Mouse (Mus musculus) stomach, embryonic 15.5 days (tissue): ENCODE data around the gene Hoxd13. TPM values are rescaled to one million over a fixed set of nuclear protein-coding genes. Genes with fewer than 3 reads are reported as not detected.
A peak's percentile ranks its signal among the peaks of the same experiment; 100 is the strongest.

Experiments used
- ATAC-seq: fragments of 200-750 bp; cut with Nextera tagmentation; 2 replicates; pipeline ENCODE4 v1.8.0; 2017; ENCODE audit warnings: low read depth, moderate number of reproducible peaks, moderate TSS enrichment; ENCODE audit not compliant: insufficient read depth, low FRiP score
- H3K27ac ChIP-seq: fragments of 300-500 bp; sonication (generic); 2 replicates; pipeline ENCODE4 v1.5.1; 2015; ENCODE audit warnings: mild to moderate bottlenecking, inconsistent platforms
- H3K27me3 ChIP-seq: fragments of 300-500 bp; sonication (generic); replicated peaks from 2 replicates; pipeline ENCODE4 v1.6.1; 2015; ENCODE audit warnings: inconsistent platforms
- H3K36me3 ChIP-seq: fragments of 300-500 bp; sonication (generic); 2 replicates; pipeline ENCODE4 v1.6.1; 2015; ENCODE audit warnings: inconsistent platforms
- H3K4me1 ChIP-seq: fragments of 300-500 bp; sonication (generic); 2 replicates; pipeline ENCODE4 v1.6.1; 2015; ENCODE audit warnings: inconsistent platforms
- H3K4me2 ChIP-seq: fragments of 300-500 bp; sonication (generic); 2 replicates; pipeline ENCODE4 v1.6.1; 2015; ENCODE audit warnings: mild to moderate bottlenecking, inconsistent platforms
- H3K4me3 ChIP-seq: fragments of 300-500 bp; sonication (generic); replicated peaks from 2 replicates; pipeline ENCODE4 v1.5.1; 2015; ENCODE audit warnings: inconsistent platforms
- H3K9ac ChIP-seq: fragments of 300-500 bp; sonication (generic); 2 replicates; pipeline ENCODE4 v1.6.1; 2015; ENCODE audit warnings: inconsistent platforms
- H3K9me3 ChIP-seq: fragments of 300-500 bp; sonication (generic); 2 replicates; pipeline ENCODE4 v1.6.1; 2016; ENCODE audit warnings: inconsistent platforms
- WGBS: fragments of 180-500 bp; shearing (Covaris S2); methylation state at CpG from one replicate; pipeline ENCODE4 v1.1.7; 2015; 5-methylcytosine and 5-hydroxymethylcytosine counted together
- polyA plus RNA-seq: library from polyadenylated mRNA; unstranded; fragments of >200 nt; fragmentation: Nextera tagmentation; extraction: Ambion mirVana; gene quantifications from 2 replicates; pipeline ENCODE4 v1.2.1, GENCODE M21; 2015

Gene Hoxd13
- polyA plus RNA-seq, 1 experiment from 2014 or later = not detected

DNA sequence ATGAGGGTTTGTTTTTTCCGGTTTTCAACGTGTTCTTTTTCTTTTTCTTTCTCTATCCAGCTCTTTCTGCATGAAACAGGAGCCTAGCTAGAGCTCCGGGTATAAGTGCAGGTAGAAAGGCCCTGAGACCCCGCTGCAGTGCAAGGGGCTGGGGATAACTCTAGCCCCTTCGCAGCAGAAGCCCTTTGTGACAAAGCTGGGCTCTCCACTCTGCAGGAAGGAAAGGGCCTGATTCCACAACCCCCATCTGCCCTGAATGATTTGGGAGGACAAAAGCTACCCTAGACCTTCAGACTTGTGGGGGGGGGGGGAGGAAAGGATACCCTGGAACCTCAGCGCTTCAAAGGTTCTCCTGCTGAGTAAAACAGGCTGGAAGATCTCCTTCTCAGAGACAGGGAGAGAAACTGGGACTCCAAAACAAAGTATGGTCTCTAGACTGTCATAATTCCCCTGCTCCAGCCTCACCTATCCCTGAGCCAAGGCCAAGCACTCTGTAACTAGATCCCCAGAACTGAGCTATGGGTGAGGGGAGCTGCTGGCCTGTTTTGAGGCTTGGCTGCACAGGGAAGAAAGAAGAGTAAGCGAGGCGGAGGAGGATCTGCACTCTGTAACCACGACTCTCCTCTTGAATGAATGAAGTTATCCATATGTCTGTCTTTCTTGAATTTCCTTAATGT, 8.4 kb downstream of the Hoxd13 start:
- Histone ChIP-seq H3K4me2 (no peak overlapping the region), H3K9me3 (no peaks in the 10 kb centered on the region), H3K27ac (no peak overlapping the region), H3K36me3 (no peaks in the 10 kb centered on the region), H3K27me3 (peaks cover 99% of the 10 kb centered on the region), H3K4me1 (peaks cover 6% of the 10 kb centered on the region; the same call in 1 of the 2 replicates), H3K4me3 (no peak overlapping the region), H3K9ac (no peak overlapping the region)
- 4% methylated on average over 9 of the region's 9 CpGs for WGBS
- ATAC-seq = no peak

DNA sequence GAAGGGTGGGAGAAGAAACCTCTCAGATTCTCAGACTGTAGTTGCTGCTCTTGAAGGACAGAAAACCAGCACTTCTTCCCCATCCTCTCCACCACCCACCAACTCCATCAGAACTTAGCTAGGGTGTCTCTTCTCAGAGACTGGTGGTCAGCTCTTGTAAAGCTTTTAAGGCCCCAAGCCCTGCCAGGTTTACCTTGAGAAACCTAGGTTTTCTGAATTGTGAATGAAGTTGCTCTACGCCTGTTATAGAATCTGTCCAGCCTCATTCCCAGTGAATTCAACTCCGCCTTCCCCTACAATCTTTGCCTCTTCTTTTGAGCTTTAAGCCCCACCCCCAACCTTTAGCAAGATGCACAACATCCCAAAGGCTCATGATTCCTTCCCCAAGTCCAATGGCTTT, 9.0 kb downstream of the Hoxd13 start:
- ATAC-seq = no peak
- H3K4me2 ChIP-seq = no peak overlapping the region

DNA sequence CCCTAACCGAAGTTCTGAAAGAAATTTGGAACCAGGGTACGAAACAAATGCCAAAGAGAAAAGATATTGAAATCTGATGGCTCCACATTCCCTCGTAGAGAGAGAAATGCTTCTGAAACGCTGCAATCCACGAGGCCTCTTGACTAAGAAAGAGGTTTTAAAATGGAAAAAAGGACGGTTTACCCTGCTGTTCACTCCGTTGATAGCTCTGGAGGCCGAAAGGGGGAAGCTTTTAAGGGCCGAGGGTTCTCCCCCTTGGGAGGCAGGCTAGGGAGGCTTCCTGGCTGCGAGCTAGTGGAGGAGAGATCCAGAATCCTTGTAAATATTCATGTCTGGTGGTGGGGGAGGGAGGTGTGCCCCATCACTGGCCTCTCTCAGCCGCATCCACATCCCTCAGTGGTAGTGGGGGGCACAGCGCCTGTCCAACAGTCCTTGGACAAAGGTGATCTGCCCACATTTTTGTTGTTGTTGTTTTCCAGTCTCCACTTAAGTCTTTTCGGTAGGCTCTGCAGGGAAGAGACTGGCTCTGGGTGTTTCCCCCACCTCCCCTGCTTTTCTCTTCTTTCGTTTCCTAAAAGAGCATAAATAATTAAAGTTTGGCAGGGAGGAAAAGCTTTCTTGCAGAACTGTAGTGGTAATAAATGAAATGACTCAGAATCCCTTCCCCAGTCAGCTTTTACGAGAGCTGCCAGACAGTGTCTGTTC, 10.9 kb downstream of the Hoxd13 start, which contains the start of gene Hoxd11:
Hoxd11 (plus strand) TSS at position 667 of the 705 bp plus-strand sequence.
- Histone ChIP-seq H3K27ac (no peak within 1 kb of the TSS), H3K27me3 (peaks cover 100% of the 10 kb centered on the region), H3K4me2 (no peak within 1 kb of the TSS), H3K9me3 (no peaks in the 10 kb centered on the region), H3K9ac (no peak within 1 kb of the TSS), H3K36me3 (no peaks in the 10 kb centered on the region), H3K4me1 (peaks cover 17% of the 10 kb centered on the region), H3K4me3 (no peak within 1 kb of the TSS)
- no peak for ATAC-seq
- whole genome bisulfite sequencing = 4% methylated on average over 15 of the region's 15 CpGs

More for the DNA sequence above, 9.0 kb downstream of the Hoxd13 start:
- WGBS = 18% methylated on average over 2 of the region's 2 CpGs
- no peak overlapping the region for H3K27ac ChIP-seq
- no peak overlapping the region for H3K9ac ChIP-seq
- peaks cover 12% of the 10 kb centered on the region for H3K4me1 ChIP-seq
- no peaks in the 10 kb centered on the region for H3K9me3 ChIP-seq
- no peak overlapping the region for H3K4me3 ChIP-seq
- H3K27me3 ChIP-seq = peaks cover 99% of the 10 kb centered on the region
- no peaks in the 10 kb centered on the region for H3K36me3 ChIP-seq

DNA sequence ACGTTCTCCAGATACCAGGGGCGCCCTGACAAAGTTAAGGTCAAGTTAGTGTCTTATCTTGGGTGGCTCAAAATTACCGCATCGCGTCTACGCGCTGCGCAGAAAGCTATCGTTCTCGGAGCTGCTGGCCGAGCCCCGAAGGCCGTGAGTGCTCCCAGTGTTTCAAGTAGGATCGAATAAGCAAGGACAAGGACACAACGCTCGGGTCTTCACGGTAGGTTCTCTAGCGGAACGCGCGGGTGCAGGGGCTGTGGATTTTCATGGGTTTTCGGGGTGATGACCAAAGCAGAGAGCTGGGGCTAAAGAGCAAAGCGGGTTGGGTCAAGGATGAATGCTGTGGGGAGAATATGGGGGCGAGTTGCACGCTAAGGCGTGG, 11.5 kb downstream of the Hoxd13 start:
- no peak overlapping the region for H3K4me2 ChIP-seq
- H3K27me3 ChIP-seq = peaks cover 100% of the 10 kb centered on the region
- WGBS = under 1% methylated on average over 26 of the region's 26 CpGs
- H3K27ac ChIP-seq = no peak overlapping the region
- no peaks in the 10 kb centered on the region for H3K9me3 ChIP-seq
- no peak for ATAC-seq
- H3K4me1 ChIP-seq = peaks cover 17% of the 10 kb centered on the region
- no peak overlapping the region for H3K9ac ChIP-seq
- no peak overlapping the region for H3K4me3 ChIP-seq
- no peaks in the 10 kb centered on the region for H3K36me3 ChIP-seq

DNA sequence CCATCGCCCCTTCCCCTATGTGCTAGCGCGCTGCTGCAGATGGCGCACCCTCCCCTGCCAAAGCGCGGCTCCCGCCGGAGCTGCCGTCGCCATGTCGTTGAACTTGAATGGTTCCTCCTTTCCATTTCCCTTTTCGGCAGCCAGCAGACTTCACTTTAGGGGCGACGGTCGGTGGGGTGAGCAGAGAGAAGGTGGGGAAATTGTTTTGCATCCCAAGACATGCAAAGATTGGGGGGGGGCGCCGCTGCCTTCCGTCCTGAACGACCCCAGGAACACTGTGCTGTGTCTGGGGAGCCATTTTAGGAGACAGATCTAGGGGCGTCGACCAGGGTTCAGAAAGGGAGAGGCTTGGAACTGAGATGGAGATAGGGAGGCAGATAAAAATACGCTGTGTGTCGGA, 11.9 kb downstream of the Hoxd13 start:
- no peaks in the 10 kb centered on the region for H3K36me3 ChIP-seq
- WGBS = under 1% methylated on average over 23 of the region's 23 CpGs
- H3K27me3 ChIP-seq = peaks cover 100% of the 10 kb centered on the region
- H3K4me3 ChIP-seq = no peak overlapping the region
- ATAC-seq = no peak
- H3K9ac ChIP-seq = no peak overlapping the region
- H3K9me3 ChIP-seq = no peaks in the 10 kb centered on the region
- H3K4me1 ChIP-seq = peaks cover 17% of the 10 kb centered on the region
- no peak overlapping the region for H3K27ac ChIP-seq
- no peak overlapping the region for H3K4me2 ChIP-seq

DNA sequence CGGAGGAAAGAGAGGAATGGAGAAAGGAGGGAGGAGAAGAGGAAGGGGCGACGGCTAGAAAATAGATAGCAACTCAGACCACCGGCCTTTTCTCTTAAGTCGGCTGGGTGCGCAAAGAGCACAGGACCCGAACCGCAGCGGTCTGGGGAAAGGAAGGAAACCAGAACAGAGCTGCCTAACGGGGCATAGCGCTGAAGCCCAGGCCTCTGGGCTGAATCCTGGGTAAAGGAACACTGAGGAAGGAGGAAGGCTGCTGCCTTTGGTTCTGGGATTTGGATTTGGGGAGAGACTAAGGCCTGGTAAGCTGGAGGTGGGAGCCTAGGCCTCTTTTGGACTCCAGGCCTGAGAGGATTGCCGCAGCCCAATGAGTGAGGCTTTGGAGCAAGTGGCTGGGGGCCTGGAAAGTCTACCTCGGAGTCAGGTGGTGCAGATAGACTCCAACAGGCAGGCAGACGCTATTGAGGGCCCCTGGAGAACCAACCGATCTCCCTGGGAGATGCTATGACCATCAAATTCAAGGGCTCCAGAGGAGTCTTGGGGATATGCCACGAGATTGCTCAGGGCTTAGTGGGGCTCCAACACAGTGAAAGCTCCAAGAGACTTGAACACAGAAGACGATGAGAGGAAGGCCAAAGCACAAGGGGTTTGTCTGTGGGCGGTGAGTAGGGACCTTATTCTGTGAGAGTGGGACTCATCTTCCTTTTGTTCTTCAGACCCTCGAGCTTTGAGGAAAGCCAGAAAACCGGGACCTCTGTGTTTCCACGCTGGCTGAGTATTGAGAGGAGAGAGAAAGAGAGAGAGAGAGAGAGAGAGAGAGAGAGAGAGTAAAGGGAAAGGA, 12.7 kb downstream of the Hoxd13 start:
- Histone ChIP-seq H3K4me2 (no peak overlapping the region), H3K9ac (no peak overlapping the region), H3K27me3 (peaks cover 98% of the 10 kb centered on the region), H3K4me1 (peaks cover 17% of the 10 kb centered on the region), H3K27ac (no peak overlapping the region), H3K9me3 (no peaks in the 10 kb centered on the region), H3K36me3 (no peaks in the 10 kb centered on the region), H3K4me3 (no peak overlapping the region)
- no peak for ATAC-seq
- 3% methylated on average over 21 of the region's 21 CpGs for WGBS

DNA sequence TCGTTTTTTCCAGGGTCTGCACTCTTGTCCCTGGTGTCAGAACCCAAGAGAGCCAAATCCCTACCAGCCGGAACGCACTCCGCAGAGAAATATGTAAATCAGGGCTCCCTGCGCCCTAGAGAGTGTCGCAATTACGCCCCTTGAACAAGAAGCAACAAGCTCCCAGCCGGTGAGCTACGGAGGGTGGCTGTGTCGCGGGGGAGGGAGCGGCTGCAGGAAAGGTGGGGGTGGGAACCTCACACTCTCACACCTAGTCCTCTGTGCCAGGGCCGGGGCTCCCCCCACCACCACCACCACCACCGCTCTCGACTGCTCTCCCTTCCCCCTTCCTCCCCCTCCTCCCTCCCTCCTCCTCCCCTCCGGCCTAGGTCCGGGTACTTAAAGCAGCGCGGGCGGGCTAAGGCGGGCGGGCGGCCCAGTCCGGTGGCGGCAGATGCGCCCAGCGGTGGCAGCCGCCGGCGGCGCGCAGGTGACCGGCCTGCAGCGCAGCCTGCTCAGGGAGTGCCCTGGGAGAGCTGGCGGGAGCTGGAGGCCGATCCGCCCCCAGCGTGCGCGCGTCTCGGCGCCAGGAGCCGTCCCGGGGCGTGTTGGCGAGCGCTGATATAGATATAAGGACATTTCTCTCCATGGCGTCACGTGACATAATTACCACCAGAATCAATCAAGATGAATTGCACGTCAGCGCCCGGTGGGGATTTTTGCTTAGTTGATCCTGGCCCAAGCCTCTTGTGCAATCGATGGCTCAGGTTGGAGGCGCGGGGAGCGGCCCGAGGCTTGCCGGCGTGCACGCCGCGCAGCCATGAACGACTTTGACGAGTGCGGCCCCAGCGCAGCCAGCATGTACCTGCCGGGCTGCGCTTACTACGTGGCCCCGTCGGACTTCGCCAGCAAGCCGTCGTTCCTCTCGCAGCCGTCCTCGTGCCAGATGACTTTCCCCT, 13.8 kb downstream of the Hoxd13 start:
- no peak overlapping the region for H3K9ac ChIP-seq
- no peak for ATAC-seq

DNA sequence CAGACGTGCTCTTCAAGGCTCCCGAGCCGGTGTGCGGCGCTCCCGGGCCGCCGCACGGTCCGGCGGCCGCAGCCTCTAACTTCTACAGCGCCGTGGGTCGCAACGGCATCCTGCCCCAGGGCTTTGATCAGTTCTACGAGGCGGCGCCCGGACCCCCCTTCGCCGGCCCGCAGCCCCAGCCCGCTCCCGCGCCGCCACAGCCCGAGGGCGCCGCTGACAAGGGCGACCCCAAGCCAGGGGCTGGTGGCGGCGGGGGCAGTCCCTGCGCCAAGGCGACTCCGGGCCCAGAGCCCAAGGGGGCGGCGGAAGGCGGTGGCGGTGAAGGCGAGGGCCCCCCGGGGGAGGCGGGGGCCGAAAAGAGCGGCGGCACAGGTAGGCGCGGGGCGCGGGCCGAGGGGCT, 14.7 kb downstream of the Hoxd13 start:
- WGBS = under 1% methylated on average over 44 of the region's 51 CpGs
- Histone ChIP-seq H3K36me3 (no peaks in the 10 kb centered on the region), H3K4me2 (peak overlapping the region; percentile 46), H3K4me3 (peak overlapping the region; percentile 24; the same call in 1 of the 2 replicates), H3K27ac (no peak overlapping the region), H3K9me3 (no peaks in the 10 kb centered on the region), H3K4me1 (peaks cover 17% of the 10 kb centered on the region), H3K27me3 (peaks cover 94% of the 10 kb centered on the region), H3K9ac (no peak overlapping the region)
- ATAC-seq = no peak

More for the DNA sequence above, 13.8 kb downstream of the Hoxd13 start:
- H3K27ac ChIP-seq = no peak overlapping the region
- peak overlapping the region; percentile 46 for H3K4me2 ChIP-seq
- H3K27me3 ChIP-seq = peaks cover 94% of the 10 kb centered on the region
- WGBS = under 1% methylated on average over 72 of the region's 78 CpGs
- no peaks in the 10 kb centered on the region for H3K9me3 ChIP-seq
- peak overlapping the region; percentile 24; the same call in 1 of the 2 replicates for H3K4me3 ChIP-seq
- peaks cover 17% of the 10 kb centered on the region for H3K4me1 ChIP-seq
- H3K36me3 ChIP-seq = no peaks in the 10 kb centered on the region

DNA sequence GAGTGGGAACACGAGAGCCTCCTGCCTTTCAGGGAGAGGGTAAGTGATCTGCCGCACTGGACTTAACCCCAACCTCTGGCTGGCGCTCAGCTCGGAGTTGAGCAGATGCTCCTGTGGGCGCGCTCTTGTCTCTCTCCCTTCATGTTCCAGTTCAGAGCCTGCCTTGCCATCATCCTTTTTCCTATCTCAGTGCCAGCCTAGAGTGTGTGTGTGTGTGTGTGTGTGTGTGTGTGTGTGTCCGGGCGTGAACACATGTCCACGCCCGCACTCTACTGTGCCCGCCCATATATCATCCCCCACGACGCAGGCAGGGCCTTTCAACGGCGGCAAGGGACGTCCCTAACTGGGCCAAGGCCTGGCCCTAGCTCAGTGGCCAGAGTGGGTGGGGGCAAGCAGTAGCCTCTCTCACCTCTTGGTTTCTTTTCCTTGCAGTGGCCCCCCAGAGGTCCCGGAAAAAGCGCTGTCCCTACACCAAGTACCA, 15.4 kb downstream of the Hoxd13 start:
- Histone ChIP-seq H3K27ac (no peak overlapping the region), H3K27me3 (peaks cover 94% of the 10 kb centered on the region), H3K9me3 (no peaks in the 10 kb centered on the region), H3K4me1 (peaks cover 17% of the 10 kb centered on the region), H3K36me3 (no peaks in the 10 kb centered on the region), H3K9ac (no peak overlapping the region), H3K4me3 (no peak overlapping the region), H3K4me2 (no peak overlapping the region)
- no peak for ATAC-seq
- 1% methylated on average over 18 of the region's 18 CpGs for WGBS

DNA sequence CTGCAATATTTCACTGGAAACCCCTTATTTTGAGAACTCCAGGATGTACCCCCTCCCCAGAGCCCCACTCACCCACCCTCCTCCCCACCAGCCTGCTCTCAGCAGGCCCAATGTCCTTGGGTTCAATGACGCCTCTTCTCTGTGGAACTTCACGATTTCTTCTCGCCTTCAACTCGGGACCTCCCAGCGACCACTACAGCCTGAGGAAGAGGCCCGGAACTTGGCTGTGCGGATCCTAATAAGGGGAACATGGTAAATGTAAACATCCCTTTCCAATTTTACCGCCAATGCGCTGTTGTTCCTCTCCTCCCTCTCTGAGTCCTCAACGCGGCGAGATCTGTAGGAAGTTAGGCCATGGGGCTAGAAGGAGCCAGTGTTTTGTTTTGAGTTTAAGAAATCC, 16.0 kb downstream of the Hoxd13 start:
- 2% methylated on average over 12 of the region's 12 CpGs for WGBS
- Histone ChIP-seq H3K9me3 (no peaks in the 10 kb centered on the region), H3K4me3 (no peak overlapping the region), H3K27ac (no peak overlapping the region), H3K4me1 (peaks cover 17% of the 10 kb centered on the region), H3K9ac (no peak overlapping the region), H3K4me2 (no peak overlapping the region), H3K27me3 (peaks cover 94% of the 10 kb centered on the region), H3K36me3 (no peaks in the 10 kb centered on the region)
- no peak for ATAC-seq

DNA sequence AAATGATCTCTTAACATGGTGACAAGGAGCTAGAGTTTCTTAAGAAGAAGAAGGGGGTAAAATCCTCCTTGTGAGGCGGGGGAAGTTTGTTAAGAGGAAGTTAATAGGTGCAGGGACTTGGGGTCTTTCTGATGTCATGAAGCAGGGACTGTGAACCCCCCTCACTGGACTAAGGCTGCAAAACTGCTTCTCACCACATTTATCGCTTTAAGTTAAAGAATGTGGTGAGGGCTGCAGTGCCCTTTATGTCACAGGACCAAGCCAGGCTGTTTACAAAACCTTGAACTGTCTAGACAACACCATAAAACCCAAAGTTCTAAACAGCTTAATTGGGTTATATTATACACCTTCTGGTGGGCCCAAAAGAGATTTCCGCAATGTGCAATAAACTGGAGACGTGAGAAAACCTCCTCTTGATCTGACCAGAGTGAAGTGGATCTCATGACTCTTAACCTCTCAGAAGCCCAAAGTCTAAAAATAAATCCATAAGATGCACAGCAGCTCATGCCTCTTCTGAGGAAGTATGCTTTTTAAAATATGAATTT, 17.0 kb downstream of the Hoxd13 start:
- Histone ChIP-seq H3K36me3 (no peaks in the 10 kb centered on the region), H3K4me3 (no peak overlapping the region), H3K9ac (no peak overlapping the region), H3K4me1 (peaks cover 17% of the 10 kb centered on the region), H3K27me3 (peaks cover 94% of the 10 kb centered on the region), H3K4me2 (no peak overlapping the region), H3K27ac (no peak overlapping the region), H3K9me3 (no peaks in the 10 kb centered on the region)
- 9% methylated on average over 4 of the region's 4 CpGs for WGBS
- no peak for ATAC-seq
